Comparison of ENCODE assay signal across 8 mouse cellular contexts in genomic region chr6:49263847-49264243, GRCm38 (mm10). TPM values are rescaled to one million over a fixed set of nuclear protein-coding genes. Genes with fewer than 3 reads are reported as not detected.
A peak's percentile ranks its signal among the peaks of the same experiment; 100 is the strongest.
DNase-seq lines count a peak whose midpoint lies in the region; ATAC-seq lines count a peak whose summit lies in the region.

Gene Tra2a (minus strand): TSS chr6:49264033.

- peak; percentile 97 for ATAC-seq in hindbrain, embryonic 16.5 days

- H3K4me2 ChIP-seq in hindbrain, embryonic 16.5 days (ENCODE audit: low read length): peak within 1 kb of the TSS; percentile 63

- no peaks in the 10 kb centered on the region for H3K27me3 ChIP-seq in hindbrain, embryonic 16.5 days (replicated peaks; ENCODE audit: control insufficient read depth, insufficient read depth, low read length)

- peak within 1 kb of the TSS; percentile 93 for H3K9ac ChIP-seq in hindbrain, embryonic 16.5 days (ENCODE audit: low read depth, low read length)

- peaks cover 45% of the 10 kb centered on the region for H3K79me2 ChIP-seq in macrophage (ENCODE audit: inconsistent target)

- H3K27ac ChIP-seq in hindbrain, embryonic 16.5 days (ENCODE audit: low read depth, low read length): peak within 1 kb of the TSS; percentile 96
- H3K27ac ChIP-seq in macrophage: peak within 1 kb of the TSS; percentile 48

- H3K9me3 ChIP-seq in hindbrain, embryonic 16.5 days (ENCODE audit: control insufficient read depth, low read length): no peaks in the 10 kb centered on the region

- H3K4me1 ChIP-seq in hindbrain, embryonic 16.5 days (ENCODE audit: control insufficient read depth, insufficient read depth, low read depth, low read length): peaks cover 11% of the 10 kb centered on the region

- no peaks in the 10 kb centered on the region for H3K36me3 ChIP-seq in hindbrain, embryonic 16.5 days (ENCODE audit: control insufficient read depth, insufficient read depth, low read length)
- H3K36me3 ChIP-seq in macrophage (ENCODE audit: inconsistent target): no peaks in the 10 kb centered on the region

- WGBS in hindbrain, embryonic 16.5 days: under 1% methylated on average over 39 of the region's 39 CpGs
- WGBS in macrophage (ENCODE audit: missing documents): under 1% methylated on average over 39 of the region's 39 CpGs

- peak; percentile 97 for DNase-seq in T-cell, adult 2 months (ENCODE audit: low spot score)
- DNase-seq in cerebellum, postnatal 36 days: peak; percentile 94 to 96
- peak; percentile 96 for DNase-seq in gastrocnemius, adult 18-20 months (ENCODE audit: low spot score)
- peak; percentile 97 to 98 for DNase-seq in left cerebral cortex, adult 18-20 months (ENCODE audit: low spot score in 2 of 2)
- peak; percentile 96 for DNase-seq in right cerebral cortex, adult 18-20 months
- peak; percentile 89 for DNase-seq in urinary bladder, postnatal 10 days (ENCODE audit: low spot score)

- H3K4me3 ChIP-seq in hindbrain, embryonic 16.5 days (ENCODE audit: low read length): peak within 1 kb of the TSS; percentile 73
- peak within 1 kb of the TSS; percentile 77 for H3K4me3 ChIP-seq in macrophage (ENCODE audit: inconsistent target)

RNA-seq across cellular contexts. Expression of gene Tra2a, which starts in this region (rescaled TPM):
- 10 to 100 TPM; 14.7 to 20.2 TPM for total RNA-seq in gastrocnemius, adult 18-20 months (2021)
- 97.0 and 97.9 TPM in 2 replicates for polyA plus RNA-seq in hindbrain, embryonic 16.5 days (2015; fragmentation: Nextera tagmentation; extraction: Ambion mirVana)
- total RNA-seq in left cerebral cortex, adult 18-20 months (2021): 10 to 100 TPM; 80.5 to 84.7 TPM
- 100 to 1,000 TPM; 226 to 536 (median 306) TPM for total RNA-seq in macrophage (2018; cell fraction: chromatin; rRNA removed)
- total RNA-seq in macrophage (2018; cell fraction: cytosol; rRNA removed): 10 to 100 TPM; 27.4 to 80.5 (median 43.0) TPM
- 100 to 1,000 TPM; 175 to 729 (median 290) TPM for total RNA-seq in macrophage (2018; cell fraction: nucleus; rRNA removed)
- 54.9 to 74.0 TPM (median 70.4 TPM) in 3 replicates for polyA plus RNA-seq in macrophage (2018)

Comparison
In these comparisons a context has a peak if more than half of its experiments do, and no peak if none do; other contexts are left out.
1. Peak in every context shown above with its lines: DNase-seq, ATAC-seq, H3K4me3 ChIP-seq and H3K27ac ChIP-seq.